Mouse (Mus musculus) liver, embryonic 15.5 days (tissue): ENCODE data around the gene Sult6b2. TPM values are rescaled to one million over a fixed set of nuclear protein-coding genes. Genes with fewer than 3 reads are reported as not detected.

Source experiments
- ATAC-seq: fragments of 200-750 bp; cut with Nextera tagmentation; 2 replicates; pipeline ENCODE4 v1.8.0; 2017; ENCODE audit warnings: moderate number of reproducible peaks, mild to moderate bottlenecking, moderate library complexity; ENCODE audit not compliant: insufficient read depth
- H3K27ac ChIP-seq: fragments of 300-500 bp; sonication (generic); replicated peaks from 2 replicates; pipeline ENCODE4 v1.5.1; 2015; ENCODE audit warnings: mild to moderate bottlenecking, inconsistent platforms
- H3K27me3 ChIP-seq: fragments of 300-500 bp; sonication (generic); 2 replicates; pipeline ENCODE4 v1.6.1; 2015; ENCODE audit warnings: mild to moderate bottlenecking, inconsistent platforms
- H3K36me3 ChIP-seq: fragments of 300-500 bp; sonication (generic); replicated peaks from 2 replicates; pipeline ENCODE4 v1.6.1; 2015; ENCODE audit warnings: moderate library complexity, mild to moderate bottlenecking, inconsistent platforms
- H3K4me1 ChIP-seq: fragments of 300-500 bp; sonication (generic); replicated peaks from 2 replicates; pipeline ENCODE4 v1.6.1; 2015; ENCODE audit warnings: inconsistent platforms
- H3K4me2 ChIP-seq: fragments of 300-500 bp; sonication (generic); 2 replicates; pipeline ENCODE4 v1.6.1; 2015; ENCODE audit warnings: moderate library complexity, mild to moderate bottlenecking, inconsistent platforms
- H3K4me3 ChIP-seq: fragments of 300-500 bp; sonication (generic); replicated peaks from 2 replicates; pipeline ENCODE4 v1.5.1; 2015; ENCODE audit warnings: mild to moderate bottlenecking, inconsistent platforms
- H3K9ac ChIP-seq: fragments of 300-500 bp; sonication (generic); 2 replicates; pipeline ENCODE4 v1.6.1; 2015; ENCODE audit warnings: moderate library complexity, mild to moderate bottlenecking, inconsistent platforms
- H3K9me3 ChIP-seq: fragments of 300-500 bp; sonication (generic); replicated peaks from 2 replicates; pipeline ENCODE4 v1.6.1; 2016; ENCODE audit warnings: inconsistent platforms
- WGBS: fragments of 180-500 bp; shearing (Covaris S2); methylation state at CpG from one replicate; pipeline ENCODE4 v1.1.7; 2015; ENCODE audit warnings: mixed read lengths; ENCODE audit not compliant: insufficient replicate concordance; 5-methylcytosine and 5-hydroxymethylcytosine counted together
- polyA plus RNA-seq: library from polyadenylated mRNA; unstranded; fragments of >200 nt; fragmentation: Nextera tagmentation; extraction: Ambion mirVana; gene quantifications from 2 replicates; pipeline ENCODE4 v1.2.1, GENCODE M21; 2015

Gene Sult6b2
- polyA plus RNA-seq, 1 experiment from 2014 or later: 0.03 TPM

DNA sequence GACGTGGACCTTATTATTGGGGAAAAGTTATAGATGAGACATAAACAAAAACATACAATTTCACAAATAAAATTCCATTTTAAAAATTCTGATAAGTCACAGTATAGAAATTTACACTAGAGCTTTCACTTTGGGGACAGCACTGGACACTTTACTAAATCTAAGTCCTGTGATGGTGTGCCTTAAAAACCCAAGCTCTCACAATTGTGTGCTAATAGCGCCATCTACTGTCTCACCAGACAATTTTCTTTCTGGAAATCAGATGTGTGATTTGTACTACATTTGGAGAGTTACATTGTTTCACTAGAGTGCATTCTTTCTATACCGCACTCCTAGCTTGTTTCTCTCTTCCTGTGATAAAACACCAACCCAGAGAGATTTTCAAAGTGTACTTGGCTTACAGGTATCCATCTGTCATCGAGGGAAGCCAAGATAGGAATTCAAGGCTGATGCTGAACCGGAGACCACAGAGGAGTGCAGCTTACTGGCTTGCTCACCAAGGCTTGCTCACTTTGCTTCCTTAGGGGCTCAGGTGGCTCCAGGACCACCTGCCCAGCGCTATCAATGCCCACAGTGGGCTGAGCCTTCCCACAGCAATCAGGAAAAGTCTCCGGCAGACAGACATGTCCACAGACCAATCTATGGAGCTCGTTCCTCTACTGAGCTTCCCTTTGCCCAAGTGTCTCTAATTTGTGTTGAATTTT, 68.8 kb downstream of the Sult6b2 start:
- no peak overlapping the region for H3K4me3 ChIP-seq
- H3K36me3 ChIP-seq: no peaks in the 10 kb centered on the region
- H3K4me2 ChIP-seq: no peak overlapping the region
- no peaks in the 10 kb centered on the region for H3K27me3 ChIP-seq
- ATAC-seq: no peak
- no peaks in the 10 kb centered on the region for H3K9me3 ChIP-seq
- no peak overlapping the region for H3K27ac ChIP-seq
- peaks cover 7% of the 10 kb centered on the region; the same call in 1 of the 2 replicates for H3K4me1 ChIP-seq
- H3K9ac ChIP-seq: no peak overlapping the region
- WGBS: 39% methylated on average over 8 of the region's 8 CpGs

Other genes with a start within 250 kb of the Sult6b2 start
- gene Kcnj8, start 232.9 kb downstream of the Sult6b2 start, polyA plus RNA-seq: 2.1 and 2.4 TPM in 2 replicates
- gene Abcc9, start 102.2 kb downstream of the Sult6b2 start, polyA plus RNA-seq: 1.4 and 1.6 TPM in 2 replicates
- 170 and 172 TPM in 2 replicates for gene Cmas, start 47.8 kb downstream of the Sult6b2 start, polyA plus RNA-seq
- gene St8sia1, start 159.9 kb upstream of the Sult6b2 start, polyA plus RNA-seq: 0.08 and 0.18 TPM in 2 replicates